In the genomic region with DNA sequence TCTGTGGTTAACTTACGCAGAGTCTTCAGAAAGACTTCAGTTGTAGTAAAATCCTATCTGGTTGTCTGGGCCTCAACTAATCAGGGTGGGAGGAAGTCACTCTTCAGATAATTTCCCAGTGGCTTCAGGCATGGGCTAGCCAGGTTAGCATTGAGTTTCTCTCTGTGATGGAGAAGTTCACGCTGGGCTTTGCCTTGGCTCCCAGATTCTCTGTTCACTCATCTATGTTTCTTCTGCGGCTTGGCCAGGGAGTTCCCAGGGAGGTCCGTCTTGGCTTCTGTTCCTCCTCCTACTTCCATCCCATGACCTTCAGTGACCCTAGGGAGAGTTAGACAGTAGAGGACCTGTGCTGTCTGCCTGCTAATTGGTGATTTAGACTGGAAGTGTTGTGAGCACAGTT, we compare ENCODE assay signal across 8 mouse cellular contexts.
DNase-seq lines count a peak whose midpoint lies in the region; ATAC-seq lines count a peak whose summit lies in the region.

No protein-coding gene starts in this region.

- no peak overlapping the region for H3K4me3 ChIP-seq in heart, embryonic 11.5 days (ENCODE audit: low read depth, low read length)
- no peak overlapping the region for H3K4me3 ChIP-seq in forebrain, embryonic 12.5 days (replicated peaks)
- no peak overlapping the region for H3K4me3 ChIP-seq in kidney, embryonic 16.5 days (ENCODE audit: low read length)
- no peak overlapping the region for H3K4me3 ChIP-seq in neural tube, embryonic 14.5 days (ENCODE audit: low read depth, low read length)

- no peaks in the 10 kb centered on the region for H3K36me3 ChIP-seq in heart, embryonic 11.5 days (ENCODE audit: control insufficient read depth, insufficient read depth, low read length)
- no peaks in the 10 kb centered on the region for H3K36me3 ChIP-seq in forebrain, embryonic 12.5 days (replicated peaks)
- H3K36me3 ChIP-seq in kidney, embryonic 16.5 days (ENCODE audit: insufficient read depth, low read length), result no peaks in the 10 kb centered on the region
- H3K36me3 ChIP-seq in neural tube, embryonic 14.5 days (ENCODE audit: control insufficient read depth, insufficient read depth, low read length), result no peaks in the 10 kb centered on the region

- peak overlapping the region; percentile 55 for H3K4me2 ChIP-seq in heart, embryonic 11.5 days
- H3K4me2 ChIP-seq in forebrain, embryonic 12.5 days, result peak overlapping the region; percentile 19; the same call in 1 of the 2 replicates
- H3K4me2 ChIP-seq in kidney, embryonic 16.5 days (replicated peaks; ENCODE audit: low read depth, low read length), result peak overlapping the region; percentile 41
- 0 out of 2 replicates have a peak overlapping the region, but pooled peaks have one; percentile 8 for H3K4me2 ChIP-seq in neural tube, embryonic 14.5 days (ENCODE audit: low read depth, low read length)

- no peak for DNase-seq in heart, postnatal 14 days
- DNase-seq in thymus, postnatal 0 days (ENCODE audit: low spot score), result no peak
- DNase-seq in spleen, postnatal 36 days (ENCODE audit: low spot score in 2 of 2), result no peak
- no peak for DNase-seq in ovary, postnatal 14 days (ENCODE audit: low spot score)

- ATAC-seq in heart, embryonic 11.5 days (replicated peaks; ENCODE audit: insufficient number of reproducible peaks, low FRiP score, low TSS enrichment), result no peak
- ATAC-seq in forebrain, embryonic 12.5 days (ENCODE audit: low FRiP score), result 0 out of 2 replicates have a peak, but pooled peaks have one; percentile 10
- 0 out of 2 replicates have a peak, but pooled peaks have one; percentile 14 for ATAC-seq in kidney, embryonic 16.5 days (ENCODE audit: low FRiP score, low TSS enrichment)
- ATAC-seq in neural tube, embryonic 14.5 days (ENCODE audit: low read depth), result 0 out of 2 replicates have a peak, but pooled peaks have one; percentile 16

- peak overlapping the region; percentile 57; the same call in 1 of the 2 replicates for H3K27ac ChIP-seq in heart, embryonic 11.5 days (ENCODE audit: low read depth, low read length)
- peak overlapping the region; percentile 56; the same call in 1 of the 2 replicates for H3K27ac ChIP-seq in forebrain, embryonic 12.5 days
- H3K27ac ChIP-seq in kidney, embryonic 16.5 days (ENCODE audit: low read length), result peak overlapping the region; percentile 53
- H3K27ac ChIP-seq in neural tube, embryonic 14.5 days (ENCODE audit: low read depth, low read length), result no peak overlapping the region

- peak overlapping the region; percentile 59 for H3K9ac ChIP-seq in heart, embryonic 11.5 days (ENCODE audit: low read depth, low read length)
- H3K9ac ChIP-seq in forebrain, embryonic 12.5 days, result no peak overlapping the region
- H3K9ac ChIP-seq in kidney, embryonic 16.5 days (replicated peaks; ENCODE audit: low read length), result peak overlapping the region; percentile 33
- no peak overlapping the region for H3K9ac ChIP-seq in neural tube, embryonic 14.5 days (replicated peaks; ENCODE audit: low read depth, low read length)

- peaks cover 13% of the 10 kb centered on the region; the same call in 1 of the 2 replicates for H3K4me1 ChIP-seq in heart, embryonic 11.5 days (ENCODE audit: control insufficient read depth, insufficient read depth, low read length)
- peaks cover 9% of the 10 kb centered on the region for H3K4me1 ChIP-seq in forebrain, embryonic 12.5 days
- peaks cover 26% of the 10 kb centered on the region for H3K4me1 ChIP-seq in kidney, embryonic 16.5 days (ENCODE audit: insufficient read depth, low read length)
- peaks cover 9% of the 10 kb centered on the region for H3K4me1 ChIP-seq in neural tube, embryonic 14.5 days (ENCODE audit: control insufficient read depth, insufficient read depth, low read length)

- intact Hi-C loops in heart, postnatal 14 days (cut with DNase I), result loop anchor here (5.0 kb wide), 2 partner anchors 60 to 150 kb away; a partner anchor contains a TSS

- no peaks in the 10 kb centered on the region for H3K9me3 ChIP-seq in heart, embryonic 11.5 days (replicated peaks; ENCODE audit: control insufficient read depth, low read length)
- no peaks in the 10 kb centered on the region for H3K9me3 ChIP-seq in forebrain, embryonic 12.5 days
- H3K9me3 ChIP-seq in kidney, embryonic 16.5 days (ENCODE audit: low read length), result no peaks in the 10 kb centered on the region
- no peaks in the 10 kb centered on the region for H3K9me3 ChIP-seq in neural tube, embryonic 14.5 days (ENCODE audit: control insufficient read depth, low read length)

- 37% methylated on average over 4 of the region's 4 CpGs for WGBS in heart, embryonic 11.5 days (ENCODE audit: insufficient replicate concordance)
- WGBS in forebrain, embryonic 12.5 days, result 57% methylated on average over 4 of the region's 4 CpGs
- WGBS in kidney, embryonic 16.5 days, result 21% methylated on average over 4 of the region's 4 CpGs
- 51% methylated on average over 4 of the region's 4 CpGs for WGBS in neural tube, embryonic 14.5 days

- H3K27me3 ChIP-seq in heart, embryonic 11.5 days (ENCODE audit: control insufficient read depth, insufficient read depth, low read length), result no peaks in the 10 kb centered on the region
- no peaks in the 10 kb centered on the region for H3K27me3 ChIP-seq in forebrain, embryonic 12.5 days
- H3K27me3 ChIP-seq in kidney, embryonic 16.5 days (ENCODE audit: insufficient read depth, low read length), result no peaks in the 10 kb centered on the region
- H3K27me3 ChIP-seq in neural tube, embryonic 14.5 days (ENCODE audit: control insufficient read depth, insufficient read depth, low read length), result no peaks in the 10 kb centered on the region

Comparison
In these comparisons a context has a peak if more than half of its experiments do, and no peak if none do; other contexts are left out.
1. H3K9ac ChIP-seq: peak in heart, embryonic 11.5 days (single experiment) and kidney, embryonic 16.5 days (single experiment); none in forebrain, embryonic 12.5 days (single experiment) and neural tube, embryonic 14.5 days (single experiment).
2. Peak in every context shown above with its lines, with median percentiles within 50 percentile points of each other: H3K4me2 ChIP-seq.